7 mouse cellular contexts compared by ENCODE assay signal in genomic region chr3:121952041-121952591, GRCm38 (mm10). TPM values are rescaled to one million over a fixed set of nuclear protein-coding genes. Genes with fewer than 3 reads are reported as not detected.
DNase-seq lines count a peak whose midpoint lies in the region; ATAC-seq and TF ChIP-seq lines count a peak whose summit lies in the region.

Gene Arhgap29, plus strand, starts transcription at chr3:121952541.

- H3K79me2 ChIP-seq in CH12.LX (replicated peaks; ENCODE audit: control insufficient read depth, extremely low read depth, insufficient read depth, poor library complexity, severe bottlenecking): no peaks in the 10 kb centered on the region

- H3K4me3 ChIP-seq in CH12.LX (replicated peaks in 1 of 3; ENCODE audit: low read depth in 2 of 3, low read length in 2 of 3, poor library complexity in 1 of 3) (no peak within 1 kb of the TSS), ES-Bruce4 (ENCODE audit: low read depth, low read length) (peak within 1 kb of the TSS; percentile 76)
- peak within 1 kb of the TSS; percentile 60 for H3K4me3 ChIP-seq in intestine, embryonic 14.5 days (ENCODE audit: low read depth, low read length)
- H3K4me3 ChIP-seq in midbrain, embryonic 13.5 days (replicated peaks): peak within 1 kb of the TSS; percentile 60

- TF ChIP-seq POLR2A in CH12.LX (IDR thresholded peaks at IDR 0.05; ENCODE audit: low read depth, low read length): no peak
- no peak for TF ChIP-seq POLR2A in ES-Bruce4 (IDR thresholded peaks at IDR 0.05; ENCODE audit: insufficient read depth, low read length)

- H3K27ac ChIP-seq in CH12.LX (ENCODE audit: insufficient read depth, low read depth) (no peak within 1 kb of the TSS), ES-Bruce4 (ENCODE audit: insufficient read depth, low read length) (no peak within 1 kb of the TSS)
- H3K27ac ChIP-seq in intestine, embryonic 14.5 days (ENCODE audit: low read depth): no peak within 1 kb of the TSS
- no peak within 1 kb of the TSS for H3K27ac ChIP-seq in midbrain, embryonic 13.5 days

- TF ChIP-seq EP300 in CH12.LX (IDR thresholded peaks at IDR 0.05; ENCODE audit: low read length) (no peak), ES-Bruce4 (IDR thresholded peaks at IDR 0.05; ENCODE audit: insufficient read depth, low read depth, low read length) (no peak)

- H3K9ac ChIP-seq in CH12.LX (ENCODE audit: insufficient read depth, low read depth) (no peak within 1 kb of the TSS), ES-Bruce4 (ENCODE audit: low read depth, poor library complexity, severe bottlenecking) (peak within 1 kb of the TSS; percentile 62)
- peak within 1 kb of the TSS; percentile 66 for H3K9ac ChIP-seq in intestine, embryonic 14.5 days (ENCODE audit: low read length)
- H3K9ac ChIP-seq in midbrain, embryonic 13.5 days (replicated peaks): peak within 1 kb of the TSS; percentile 68

- DNase-seq in CH12.LX (ENCODE audit: extremely low read depth): no peak
- DNase-seq in gastrocnemius, postnatal 10 days: no peak
- DNase-seq in intestine, embryonic 14.5 days (ENCODE audit: low spot score): no peak
- DNase-seq in ovary, adult 18-20 months (ENCODE audit: low spot score): no peak
- DNase-seq in frontal cortex, postnatal 25 days (ENCODE audit: low spot score in 2 of 2): no peak

- H3K4me2 ChIP-seq in CH12.LX (ENCODE audit: insufficient read depth, low read depth, poor library complexity, severe bottlenecking): no peak within 1 kb of the TSS
- peak within 1 kb of the TSS; percentile 79 for H3K4me2 ChIP-seq in intestine, embryonic 14.5 days (ENCODE audit: low read length)
- H3K4me2 ChIP-seq in midbrain, embryonic 13.5 days (replicated peaks): peak within 1 kb of the TSS; percentile 80

- no peak for TF ChIP-seq CTCF in CH12.LX (conservative IDR thresholded peaks at IDR 0.05 in 1 of 2, IDR thresholded peaks at IDR 0.05 in 1 of 2; ENCODE audit: low read depth in 2 of 2, low read length in 2 of 2)
- no peak for TF ChIP-seq CTCF in ES-Bruce4 (IDR thresholded peaks at IDR 0.05; ENCODE audit: low read depth, low read length)

- in situ Hi-C loops in CH12.LX (cut with MboI; ENCODE audit: low pct_ligation_motif_present, low pct_unique_long_range_greater_than_20kb, low sequenced_read_pairs): loop anchor here (10.0 kb wide), 1 partner anchor 193 kb away; no protein-coding TSS in a partner anchor

- dilution Hi-C loops in CH12.LX (cut with MboI; ENCODE audit: extremely low pct_ligation_motif_present, extremely low pct_unique_long_range_greater_than_20kb, low sequenced_read_pairs): loop anchor here (25.0 kb wide), 1 partner anchor 160 kb away; no protein-coding TSS in a partner anchor

- TF ChIP-seq RAD21 in CH12.LX (IDR thresholded peaks at IDR 0.05; ENCODE audit: low read depth, low read length): no peak

- H3K4me1 ChIP-seq in CH12.LX (ENCODE audit: control insufficient read depth in 1 of 2, insufficient read depth in 2 of 2) (no peaks in the 10 kb centered on the region), ES-Bruce4 (ENCODE audit: control insufficient read depth, insufficient read depth, low read length) (no peaks in the 10 kb centered on the region)
- 0 out of 2 replicates have a peak, but pooled peaks cover 6% of the 10 kb centered on the region for H3K4me1 ChIP-seq in intestine, embryonic 14.5 days (replicated peaks; ENCODE audit: control insufficient read depth, insufficient read depth, low read length)
- peaks cover 12% of the 10 kb centered on the region for H3K4me1 ChIP-seq in midbrain, embryonic 13.5 days (replicated peaks)

- H3K27me3 ChIP-seq in CH12.LX (replicated peaks) (no peaks in the 10 kb centered on the region), ES-Bruce4 (ENCODE audit: control insufficient read depth, insufficient read depth, low read length, poor library complexity, severe bottlenecking) (peaks cover 3% of the 10 kb centered on the region)
- H3K27me3 ChIP-seq in intestine, embryonic 14.5 days (replicated peaks; ENCODE audit: control insufficient read depth, insufficient read depth, low read length): no peaks in the 10 kb centered on the region
- H3K27me3 ChIP-seq in midbrain, embryonic 13.5 days: peaks cover 42% of the 10 kb centered on the region

- H3K9me3 ChIP-seq in CH12.LX (replicated peaks; ENCODE audit: low read length) (peaks cover 11% of the 10 kb centered on the region), ES-Bruce4 (replicated peaks; ENCODE audit: control insufficient read depth, insufficient read depth, low read length, poor library complexity, severe bottlenecking) (no peaks in the 10 kb centered on the region)
- no peaks in the 10 kb centered on the region for H3K9me3 ChIP-seq in intestine, embryonic 14.5 days (ENCODE audit: control insufficient read depth, low read length)
- H3K9me3 ChIP-seq in midbrain, embryonic 13.5 days: no peaks in the 10 kb centered on the region; the same call in 1 of the 2 replicates

- ATAC-seq in intestine, embryonic 14.5 days (replicated peaks; ENCODE audit: low FRiP score, low TSS enrichment, low read depth): no peak
- ATAC-seq in midbrain, embryonic 13.5 days: no peak; the same call in 1 of the 2 replicates

- H3K36me3 ChIP-seq in CH12.LX (replicated peaks in 1 of 2; ENCODE audit: control insufficient read depth in 1 of 2, insufficient read depth in 1 of 2, low read length in 1 of 2) (no peaks in the 10 kb centered on the region), ES-Bruce4 (ENCODE audit: control insufficient read depth, insufficient read depth, low read length, poor library complexity, severe bottlenecking) (no peaks in the 10 kb centered on the region)
- no peaks in the 10 kb centered on the region for H3K36me3 ChIP-seq in intestine, embryonic 14.5 days (ENCODE audit: control insufficient read depth, insufficient read depth, low read length)
- H3K36me3 ChIP-seq in midbrain, embryonic 13.5 days: no peaks in the 10 kb centered on the region

- WGBS in intestine, embryonic 14.5 days: 93% methylated on average over 8 of the region's 8 CpGs
- WGBS in midbrain, embryonic 13.5 days: 93% methylated on average over 8 of the region's 8 CpGs

TF ChIP-seq in CH12.LX, 34 proteins besides CTCF, POLR2A, EP300 and RAD21:
- TF ChIP-seq USF1 (IDR thresholded peaks at IDR 0.05; ENCODE audit: low read depth, low read length): no peak
- no peak for TF ChIP-seq JUND (conservative IDR thresholded peaks at IDR 0.05; ENCODE audit: low read depth, low read length)
- no peak for TF ChIP-seq MAZ (IDR thresholded peaks at IDR 0.05; ENCODE audit: low read depth, low read length)
- no peak for TF ChIP-seq CHD1 (IDR thresholded peaks at IDR 0.05; ENCODE audit: low read depth, low read length)
- TF ChIP-seq GABPA (IDR thresholded peaks at IDR 0.05; ENCODE audit: insufficient replicate concordance, low read depth, low read length): no peak
- TF ChIP-seq NELFE (IDR thresholded peaks at IDR 0.05; ENCODE audit: low read depth, low read length): no peak
- TF ChIP-seq E2F4 (IDR thresholded peaks at IDR 0.05; ENCODE audit: insufficient replicate concordance, low read depth, low read length): no peak
- no peak for TF ChIP-seq BHLHE40 (IDR thresholded peaks at IDR 0.05; ENCODE audit: low read depth, low read length)
- TF ChIP-seq TCF12 (IDR thresholded peaks at IDR 0.05; ENCODE audit: low read depth, low read length): no peak
- TF ChIP-seq KAT2A (IDR thresholded peaks at IDR 0.05; ENCODE audit: insufficient replicate concordance, low read length): no peak
- no peak for TF ChIP-seq MEF2A (IDR thresholded peaks at IDR 0.05; ENCODE audit: borderline replicate concordance, low read depth, low read length)
- TF ChIP-seq MAFK (IDR thresholded peaks at IDR 0.05; ENCODE audit: insufficient replicate concordance, low read length): no peak
- TF ChIP-seq RCOR1 (conservative IDR thresholded peaks at IDR 0.05; ENCODE audit: low read depth, low read length): no peak
- TF ChIP-seq ZKSCAN1 (IDR thresholded peaks at IDR 0.05; ENCODE audit: borderline replicate concordance, low read depth, low read length): no peak
- TF ChIP-seq NRF1 (IDR thresholded peaks at IDR 0.05; ENCODE audit: low read depth, low read length): no peak
- TF ChIP-seq CHD2 (IDR thresholded peaks at IDR 0.05; ENCODE audit: low read length): no peak
- no peak for TF ChIP-seq MAX (IDR thresholded peaks at IDR 0.05; ENCODE audit: low read length)
TF ChIP-seq in CH12.LX: peak in this region for 0.

RNA-seq across cellular contexts. Expression of gene Arhgap29, which starts in this region (rescaled TPM):
- 24.1 and 37.0 TPM in 2 replicates for total RNA-seq in CH12.LX (2012; rRNA removed)
- 45.8 and 53.7 TPM in 2 replicates for total RNA-seq in CH12.LX (2014; rRNA removed)
- polyA plus RNA-seq in CH12.LX (2012; ENCODE audit: insufficient read length, low read depth): 17.8 and 19.7 TPM in 2 replicates
- polyA plus RNA-seq in ES-Bruce4 (2011; ENCODE audit: insufficient read depth, insufficient read length, low read depth, missing spikeins): 61.6 and 70.1 TPM in 2 replicates
- 10 to 100 TPM; 40.9 to 54.1 TPM for total RNA-seq in gastrocnemius, postnatal 10 days (2021)
- 57.8 and 64.7 TPM in 2 replicates for polyA plus RNA-seq in intestine, embryonic 14.5 days (2014; fragmentation: Nextera tagmentation; extraction: Ambion mirVana)
- polyA plus RNA-seq in midbrain, embryonic 13.5 days (2015; fragmentation: Nextera tagmentation; extraction: Ambion mirVana): 18.1 and 18.9 TPM in 2 replicates

Comparison
In these comparisons a context has a peak if more than half of its experiments do, and no peak if none do; other contexts are left out.
1. H3K4me3 ChIP-seq: peak in ES-Bruce4 (single experiment), intestine, embryonic 14.5 days (single experiment) and midbrain, embryonic 13.5 days (single experiment); none in CH12.LX (0 of 3).